Mouse (Mus musculus) lung, postnatal 0 days (tissue): ENCODE measurements around the gene Adad2.

Experiments
- CTCF ChIP-seq: IDR thresholded peaks from 2 replicates; pipeline ENCODE4 v1.5.1; 2016; ENCODE audit warnings: antibody characterized with exemption, mild to moderate bottlenecking
- EP300 ChIP-seq: IDR thresholded peaks from 2 replicates; pipeline ENCODE4 v1.6.1; 2016; ENCODE audit warnings: antibody characterized with exemption, mild to moderate bottlenecking, control low read depth

DNA sequence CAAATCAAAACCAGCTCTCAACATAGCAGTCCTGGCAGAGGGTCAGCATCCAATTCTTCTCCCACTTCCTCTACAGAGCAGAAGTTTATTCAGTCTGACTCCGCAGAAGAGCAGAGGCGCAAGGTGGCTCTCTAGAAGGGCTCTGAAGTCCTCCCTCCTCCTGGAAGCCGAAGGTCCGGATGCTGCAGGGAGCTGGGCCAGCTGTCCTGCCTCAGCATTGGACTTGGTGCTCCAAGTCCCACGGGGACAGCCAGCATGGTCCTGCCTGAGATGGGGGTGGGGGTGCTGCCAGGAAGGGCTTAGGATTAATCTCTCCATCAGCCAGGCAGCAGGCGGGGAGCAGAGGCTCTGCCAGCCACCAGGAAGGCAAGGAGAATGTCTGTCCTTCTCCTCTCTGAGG is 22.8 kb downstream of the Adad2 start, which contains the start of gene Kcng4:
- TF ChIP-seq CTCF (no peak), EP300 (no peak)
